Mouse (Mus musculus): ENCODE measurements around the gene Gnl2. TPM values are rescaled to one million over a fixed set of nuclear protein-coding genes. Genes with fewer than 3 reads are reported as not detected.
A peak's percentile ranks its signal among the peaks of the same experiment; 100 is the strongest.

Gnl2 gene
- polyA plus RNA-seq, 1 experiment from 2014 or later: 91.7 TPM

GRCm38 (mm10) chr4:125008220-125008619 is 8.2 kb upstream of the Gnl2 start:
- Histone ChIP-seq H3K4me1 (peaks cover 3% of the 10 kb centered on the region; the same call in 1 of the 2 replicates), H3K4me2 (no peak overlapping the region), H3K9me3 (replicated peaks) (no peaks in the 10 kb centered on the region), H3K27ac (replicated peaks) (no peak overlapping the region), H3K27me3 (replicated peaks) (peaks cover 28% of the 10 kb centered on the region), H3K4me3 (replicated peaks) (no peak overlapping the region), H3K36me3 (no peaks in the 10 kb centered on the region), H3K9ac (replicated peaks) (no peak overlapping the region)
- ATAC-seq (ENCODE audit: low FRiP score): no peak
- WGBS: 69% methylated on average over 6 of the region's 6 CpGs

GRCm38 (mm10) chr4:125008712-125009111 is 7.7 kb upstream of the Gnl2 start:
- H3K27ac ChIP-seq (replicated peaks): no peak overlapping the region
- no peaks in the 10 kb centered on the region for H3K9me3 ChIP-seq (replicated peaks)
- H3K36me3 ChIP-seq: no peaks in the 10 kb centered on the region
- peaks cover 3% of the 10 kb centered on the region; the same call in 1 of the 2 replicates for H3K4me1 ChIP-seq
- peaks cover 28% of the 10 kb centered on the region for H3K27me3 ChIP-seq (replicated peaks)
- no peak overlapping the region for H3K9ac ChIP-seq (replicated peaks)
- no peak overlapping the region for H3K4me3 ChIP-seq (replicated peaks)
- no peak for ATAC-seq (ENCODE audit: low FRiP score)
- no peak overlapping the region for H3K4me2 ChIP-seq
- 46% methylated on average over 8 of the region's 8 CpGs for WGBS

GRCm38 (mm10) chr4:125017431-125017830 is 1.0 kb downstream of the Gnl2 start:
- no peak for ATAC-seq (ENCODE audit: low FRiP score)
- no peak overlapping the region for H3K4me3 ChIP-seq (replicated peaks)
- no peaks in the 10 kb centered on the region for H3K9me3 ChIP-seq (replicated peaks)
- H3K27ac ChIP-seq (replicated peaks): no peak overlapping the region
- 0 out of 2 replicates have a peak, but pooled peaks cover 6% of the 10 kb centered on the region for H3K27me3 ChIP-seq (replicated peaks)
- H3K4me2 ChIP-seq: no peak overlapping the region
- no peaks in the 10 kb centered on the region for H3K36me3 ChIP-seq
- no peak overlapping the region for H3K9ac ChIP-seq (replicated peaks)
- 80% methylated on average over 11 of the region's 11 CpGs for WGBS
- no peaks in the 10 kb centered on the region for H3K4me1 ChIP-seq

- no peaks in the 10 kb centered on the region for H3K36me3 ChIP-seq
These were observed 4.6 kb downstream of the Gnl2 start for GRCm38 (mm10) chr4:125020780-125021538.

GRCm38 (mm10) chr4:125029891-125030614 is 13.7 kb downstream of the Gnl2 start:
- Histone ChIP-seq H3K4me3 (replicated peaks) (peak overlapping the region; percentile 96), H3K4me1 (peaks cover 23% of the 10 kb centered on the region), H3K9me3 (replicated peaks) (no peaks in the 10 kb centered on the region), H3K36me3 (peaks cover 13% of the 10 kb centered on the region), H3K4me2 (peak overlapping the region; percentile 95), H3K27me3 (replicated peaks) (peaks cover 14% of the 10 kb centered on the region; the same call in 1 of the 2 replicates), H3K9ac (replicated peaks) (peak overlapping the region; percentile 82), H3K27ac (replicated peaks) (peak overlapping the region; percentile 66)
- WGBS: under 1% methylated on average over 50 of the region's 50 CpGs
- peak; percentile 98 for ATAC-seq (ENCODE audit: low FRiP score)

More at GRCm38 (mm10) chr4:125020780-125021538, 4.6 kb downstream of the Gnl2 start:
- Histone ChIP-seq H3K27ac (replicated peaks) (no peak overlapping the region), H3K9ac (replicated peaks) (no peak overlapping the region), H3K4me3 (replicated peaks) (no peak overlapping the region), H3K9me3 (replicated peaks) (no peaks in the 10 kb centered on the region), H3K4me1 (no peaks in the 10 kb centered on the region), H3K27me3 (replicated peaks) (peaks cover 14% of the 10 kb centered on the region; the same call in 1 of the 2 replicates), H3K4me2 (no peak overlapping the region)
- 32% methylated on average over 11 of the region's 11 CpGs for WGBS
- no peak for ATAC-seq (ENCODE audit: low FRiP score)

- H3K27ac ChIP-seq (replicated peaks): no peak overlapping the region
- H3K36me3 ChIP-seq: peaks cover 43% of the 10 kb centered on the region
- no peaks in the 10 kb centered on the region for H3K9me3 ChIP-seq (replicated peaks)
- ATAC-seq (ENCODE audit: low FRiP score): no peak
- no peak overlapping the region for H3K4me2 ChIP-seq
- H3K9ac ChIP-seq (replicated peaks): no peak overlapping the region
- H3K27me3 ChIP-seq (replicated peaks): no peaks in the 10 kb centered on the region
- H3K4me1 ChIP-seq: peaks cover 23% of the 10 kb centered on the region
- WGBS: 82% methylated on average over 4 of the region's 4 CpGs
- H3K4me3 ChIP-seq (replicated peaks): no peak overlapping the region
These were observed 18.0 kb downstream of the Gnl2 start for GRCm38 (mm10) chr4:125034341-125034740.

GRCm38 (mm10) chr4:125044454-125044853 is 28.1 kb downstream of the Gnl2 start:
- no peak for ATAC-seq (ENCODE audit: low FRiP score)
- Histone ChIP-seq H3K4me2 (no peak overlapping the region), H3K36me3 (peaks cover 94% of the 10 kb centered on the region), H3K9me3 (replicated peaks) (no peaks in the 10 kb centered on the region), H3K27ac (replicated peaks) (no peak overlapping the region), H3K27me3 (replicated peaks) (no peaks in the 10 kb centered on the region), H3K4me1 (no peaks in the 10 kb centered on the region), H3K4me3 (replicated peaks) (no peak overlapping the region), H3K9ac (replicated peaks) (no peak overlapping the region)
- 92% methylated on average over 7 of the region's 7 CpGs for WGBS

- peaks cover 5% of the 10 kb centered on the region for H3K4me1 ChIP-seq
- ATAC-seq (ENCODE audit: low FRiP score): no peak
- no peak overlapping the region for H3K9ac ChIP-seq (replicated peaks)
- H3K27me3 ChIP-seq (replicated peaks): no peaks in the 10 kb centered on the region
- no peaks in the 10 kb centered on the region for H3K9me3 ChIP-seq (replicated peaks)
- 86% methylated on average over 9 of the region's 9 CpGs for WGBS
- peaks cover 57% of the 10 kb centered on the region for H3K36me3 ChIP-seq
- H3K4me2 ChIP-seq: no peak overlapping the region
- H3K4me3 ChIP-seq (replicated peaks): no peak overlapping the region
- H3K27ac ChIP-seq (replicated peaks): no peak overlapping the region
These were observed 39.0 kb downstream of the Gnl2 start for GRCm38 (mm10) chr4:125055385-125055784.

- WGBS: 94% methylated on average over 4 of the region's 4 CpGs
- Histone ChIP-seq H3K27me3 (replicated peaks) (no peaks in the 10 kb centered on the region), H3K9me3 (replicated peaks) (no peaks in the 10 kb centered on the region), H3K27ac (replicated peaks) (no peak overlapping the region), H3K4me2 (no peak overlapping the region), H3K36me3 (peaks cover 48% of the 10 kb centered on the region), H3K4me3 (replicated peaks) (no peak overlapping the region), H3K4me1 (peaks cover 5% of the 10 kb centered on the region), H3K9ac (replicated peaks) (no peak overlapping the region)
- ATAC-seq (ENCODE audit: low FRiP score): no peak
These were observed 40.1 kb downstream of the Gnl2 start for GRCm38 (mm10) chr4:125056476-125056875.

GRCm38 (mm10) chr4:125057273-125057672 is 40.9 kb downstream of the Gnl2 start:
- 0 out of 2 replicates have a peak overlapping the region, but pooled peaks have one; percentile 13 for H3K27ac ChIP-seq (replicated peaks)
- 56% methylated on average over 3 of the region's 3 CpGs for WGBS
- no peaks in the 10 kb centered on the region for H3K9me3 ChIP-seq (replicated peaks)
- H3K4me2 ChIP-seq: no peak overlapping the region
- peaks cover 40% of the 10 kb centered on the region for H3K36me3 ChIP-seq
- H3K4me1 ChIP-seq: peaks cover 5% of the 10 kb centered on the region
- no peak overlapping the region for H3K4me3 ChIP-seq (replicated peaks)
- H3K9ac ChIP-seq (replicated peaks): no peak overlapping the region
- ATAC-seq (ENCODE audit: low FRiP score): no peak
- H3K27me3 ChIP-seq (replicated peaks): no peaks in the 10 kb centered on the region

- Histone ChIP-seq H3K9ac (replicated peaks) (no peak overlapping the region), H3K4me2 (no peak overlapping the region), H3K36me3 (peaks cover 32% of the 10 kb centered on the region), H3K27ac (replicated peaks) (no peak overlapping the region), H3K9me3 (replicated peaks) (no peaks in the 10 kb centered on the region), H3K4me3 (replicated peaks) (no peak overlapping the region), H3K4me1 (peaks cover 5% of the 10 kb centered on the region), H3K27me3 (replicated peaks) (no peaks in the 10 kb centered on the region)
- no peak for ATAC-seq (ENCODE audit: low FRiP score)
- 49% methylated on average over 5 of the region's 5 CpGs for WGBS
These were observed 41.6 kb downstream of the Gnl2 start for GRCm38 (mm10) chr4:125058033-125058432.

GRCm38 (mm10) chr4:125059025-125059424 is 42.6 kb downstream of the Gnl2 start:
- H3K4me2 ChIP-seq: peak overlapping the region; percentile 52
- no peaks in the 10 kb centered on the region for H3K27me3 ChIP-seq (replicated peaks)
- peak overlapping the region; percentile 10; the same call in 1 of the 2 replicates for H3K4me3 ChIP-seq (replicated peaks)
- peak; percentile 79 for ATAC-seq (ENCODE audit: low FRiP score)
- H3K27ac ChIP-seq (replicated peaks): no peak overlapping the region
- H3K9ac ChIP-seq (replicated peaks): no peak overlapping the region
- WGBS: 2% methylated on average over 8 of the region's 8 CpGs
- peaks cover 22% of the 10 kb centered on the region for H3K36me3 ChIP-seq
- H3K4me1 ChIP-seq: peaks cover 5% of the 10 kb centered on the region
- H3K9me3 ChIP-seq (replicated peaks): no peaks in the 10 kb centered on the region
